Mouse (Mus musculus) olfactory bulb, adult 2 months (tissue): ENCODE data around the gene Ell2.

Source experiments
- CTCF ChIP-seq: fragments of 200-500 bp; IDR thresholded peaks from 2 replicates; pipeline ENCODE4 v1.5.1; 2012; ENCODE audit warnings: low read depth, mild to moderate bottlenecking, low read length, moderate library complexity; ENCODE audit not compliant: insufficient read depth
- POLR2A ChIP-seq: fragments of 200-500 bp; IDR thresholded peaks from 2 replicates; pipeline ENCODE4 v1.6.1; 2012; ENCODE audit warnings: mild to moderate bottlenecking, low read depth, low read length, moderate library complexity; ENCODE audit not compliant: insufficient read depth

GRCm38 (mm10) chr13:75747265-75747664, 40.7 kb downstream of the Ell2 start:
- TF ChIP-seq POLR2A (no peak), CTCF (no peak)
